Mouse (Mus musculus): ENCODE data around the gene Iqsec1. TPM values are rescaled to one million over a fixed set of nuclear protein-coding genes. Genes with fewer than 3 reads are reported as not detected.

Iqsec1 gene
- polyA plus RNA-seq, 1 experiment: 230 TPM

DNA sequence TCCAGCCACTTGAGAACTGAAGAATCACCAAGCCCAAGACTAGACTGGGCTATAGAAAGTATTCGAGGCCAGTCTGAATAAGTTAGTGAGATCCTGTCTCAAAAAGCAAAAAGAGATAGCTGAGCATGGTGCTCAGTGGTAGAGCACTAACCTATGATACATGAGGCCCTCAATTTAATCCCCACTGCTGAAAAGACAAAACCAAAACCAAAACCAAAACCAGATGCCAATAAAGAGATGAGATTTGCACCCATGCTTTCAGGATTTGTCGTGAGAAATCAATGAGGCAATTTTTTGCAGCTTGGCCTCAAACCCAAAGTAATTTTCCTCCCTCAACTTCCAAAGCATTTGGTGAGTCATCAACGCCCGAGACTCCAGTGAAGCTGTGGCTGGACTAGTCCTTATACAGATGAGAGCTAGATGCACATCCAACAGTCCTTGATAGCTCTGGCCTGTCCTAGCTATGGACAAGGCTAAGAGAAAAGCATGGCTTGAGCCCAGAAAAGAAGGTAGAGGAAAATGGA is 239.0 kb downstream of the Iqsec1 start:
- Histone ChIP-seq H3K4me1 (ENCODE audit: control insufficient read depth, insufficient read depth, insufficient read length) (peaks cover 46% of the 10 kb centered on the region; the same call in 1 of the 2 replicates), H3K27me3 (ENCODE audit: control insufficient read depth, insufficient read depth, low read length) (no peaks in the 10 kb centered on the region), H3K4me3 (ENCODE audit: extremely low read depth, insufficient read depth, insufficient read length) (no peak overlapping the region), H3K27ac (ENCODE audit: insufficient read depth, low read length) (no peak overlapping the region), H3K36me3 (ENCODE audit: control insufficient read depth, insufficient read depth, low read length) (peaks cover 4% of the 10 kb centered on the region; the same call in 1 of the 2 replicates)
- TF ChIP-seq POLR2A (IDR thresholded peaks at IDR 0.05; ENCODE audit: low read depth, low read length) (no peak), CTCF (IDR thresholded peaks at IDR 0.05; ENCODE audit: extremely low read depth, insufficient read depth, insufficient read length, insufficient replicate concordance) (no peak)
- DNase-seq (ENCODE audit: low read depth in 1 of 2, low spot score in 2 of 2): no peak
- 72% methylated on average over 4 of the region's 4 CpGs for WGBS

DNA sequence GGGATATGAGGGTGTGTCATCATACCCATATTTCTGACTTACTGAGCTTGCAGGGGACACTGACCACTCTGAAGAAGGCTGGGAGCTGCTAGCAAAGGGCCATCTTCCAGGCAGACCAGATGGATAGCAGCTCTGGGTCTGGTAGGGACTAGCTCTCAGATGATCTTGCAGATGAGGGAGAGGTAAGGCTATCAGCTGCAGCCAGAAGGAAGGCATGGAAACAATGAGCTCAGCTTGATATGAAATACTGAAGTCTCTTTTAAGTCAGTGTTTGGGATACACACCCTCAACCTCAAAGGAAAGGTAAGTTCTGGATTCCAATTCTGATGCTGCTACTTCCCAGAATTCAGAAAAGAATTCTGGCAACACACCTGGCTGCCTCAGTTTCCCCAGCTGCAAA is 239.5 kb downstream of the Iqsec1 start:
- DNase-seq (ENCODE audit: low read depth in 1 of 2, low spot score in 2 of 2): no peak
- Histone ChIP-seq H3K4me3 (ENCODE audit: extremely low read depth, insufficient read depth, insufficient read length) (no peak overlapping the region), H3K36me3 (ENCODE audit: control insufficient read depth, insufficient read depth, low read length) (peaks cover 4% of the 10 kb centered on the region; the same call in 1 of the 2 replicates), H3K27ac (ENCODE audit: insufficient read depth, low read length) (no peak overlapping the region), H3K4me1 (ENCODE audit: control insufficient read depth, insufficient read depth, insufficient read length) (peaks cover 44% of the 10 kb centered on the region; the same call in 1 of the 2 replicates), H3K27me3 (ENCODE audit: control insufficient read depth, insufficient read depth, low read length) (no peaks in the 10 kb centered on the region)
- TF ChIP-seq POLR2A (IDR thresholded peaks at IDR 0.05; ENCODE audit: low read depth, low read length) (no peak), CTCF (IDR thresholded peaks at IDR 0.05; ENCODE audit: extremely low read depth, insufficient read depth, insufficient read length, insufficient replicate concordance) (no peak)

DNA sequence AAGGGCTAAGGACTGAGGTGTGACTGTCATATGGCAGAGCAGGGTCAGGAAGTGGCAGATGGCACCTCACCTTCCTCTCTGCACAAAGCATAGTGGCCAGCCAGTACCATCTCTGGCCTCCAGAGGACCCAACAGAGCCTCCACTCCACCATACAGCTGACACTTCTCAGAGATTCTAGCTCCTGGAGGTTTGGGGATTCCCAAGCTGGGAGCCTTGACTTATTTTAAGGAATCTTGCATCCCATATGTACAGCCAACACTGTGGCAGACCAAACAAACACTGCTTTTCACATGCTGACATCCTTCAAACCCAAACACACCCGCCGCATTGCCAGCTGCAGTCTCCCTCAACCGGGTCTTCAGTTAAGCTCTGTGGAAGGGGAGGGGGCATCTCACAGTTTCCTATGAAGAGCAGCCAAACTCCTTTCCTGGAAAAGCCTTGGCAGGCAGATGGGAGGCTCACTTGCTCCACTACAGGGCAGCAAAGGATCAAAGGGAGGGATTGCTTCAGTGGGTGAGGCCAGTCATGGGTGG is 242.1 kb downstream of the Iqsec1 start:
- Histone ChIP-seq H3K27me3 (ENCODE audit: control insufficient read depth, insufficient read depth, low read length) (no peaks in the 10 kb centered on the region), H3K27ac (ENCODE audit: insufficient read depth, low read length) (peak overlapping the region; percentile 6; the same call in 1 of the 2 replicates), H3K4me1 (ENCODE audit: control insufficient read depth, insufficient read depth, insufficient read length) (peaks cover 54% of the 10 kb centered on the region), H3K36me3 (ENCODE audit: control insufficient read depth, insufficient read depth, low read length) (peaks cover 6% of the 10 kb centered on the region; the same call in 1 of the 2 replicates), H3K4me3 (ENCODE audit: extremely low read depth, insufficient read depth, insufficient read length) (no peak overlapping the region)
- DNase-seq (ENCODE audit: low read depth in 1 of 2, low spot score in 2 of 2): no peak
- 77% methylated on average over 3 of the region's 3 CpGs for WGBS
- TF ChIP-seq POLR2A (IDR thresholded peaks at IDR 0.05; ENCODE audit: low read depth, low read length) (no peak), CTCF (IDR thresholded peaks at IDR 0.05; ENCODE audit: extremely low read depth, insufficient read depth, insufficient read length, insufficient replicate concordance) (peak; percentile 44; the same call in 1 of the 2 replicates)

DNA sequence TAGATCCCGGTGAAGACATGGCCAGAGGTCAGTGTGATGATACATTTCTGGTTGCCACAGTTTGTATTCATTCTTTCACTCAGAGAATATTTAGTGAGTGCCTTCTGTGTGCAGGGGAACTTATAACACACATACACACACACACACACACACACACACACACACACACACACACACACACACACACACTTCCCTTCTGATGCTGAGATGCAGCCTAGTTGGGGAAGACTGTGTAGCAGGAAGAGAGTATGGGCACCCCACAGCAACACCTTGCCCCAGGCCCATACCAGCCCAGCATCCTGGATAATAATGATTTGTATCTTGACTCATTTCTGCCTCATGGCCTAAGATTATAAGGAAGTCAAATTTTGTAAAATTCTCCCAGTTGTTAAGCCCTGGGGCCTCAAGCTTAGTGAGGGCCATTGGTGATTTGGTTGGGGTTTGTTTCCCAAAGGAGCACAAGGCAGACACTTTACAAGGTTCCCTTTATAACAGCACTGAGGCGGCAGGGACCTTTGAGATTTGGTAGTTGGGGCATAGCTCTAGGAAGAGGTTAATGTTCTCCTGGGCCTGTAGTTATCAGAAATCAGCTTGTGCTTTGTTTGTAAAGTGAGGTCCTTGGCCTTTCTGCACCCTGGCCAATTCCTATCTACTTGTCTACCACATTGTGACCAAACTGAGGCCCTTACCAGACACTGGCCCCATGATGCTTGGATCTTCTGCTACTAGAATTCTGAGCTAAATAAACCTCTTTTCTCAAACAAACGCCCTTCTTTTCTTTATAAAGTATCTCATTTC is 242.9 kb downstream of the Iqsec1 start:
- peaks cover 6% of the 10 kb centered on the region; the same call in 1 of the 2 replicates for H3K36me3 ChIP-seq (ENCODE audit: control insufficient read depth, insufficient read depth, low read length)
- H3K4me3 ChIP-seq (ENCODE audit: extremely low read depth, insufficient read depth, insufficient read length): no peak overlapping the region
- WGBS: 84% methylated on average over 3 of the region's 3 CpGs
- no peak for DNase-seq (ENCODE audit: low read depth in 1 of 2, low spot score in 2 of 2)
- TF ChIP-seq CTCF (IDR thresholded peaks at IDR 0.05; ENCODE audit: extremely low read depth, insufficient read depth, insufficient read length, insufficient replicate concordance) (no peak), POLR2A (IDR thresholded peaks at IDR 0.05; ENCODE audit: low read depth, low read length) (no peak)
- 0 out of 2 replicates have a peak overlapping the region, but pooled peaks have one; percentile 4 for H3K27ac ChIP-seq (ENCODE audit: insufficient read depth, low read length)
- H3K4me1 ChIP-seq (ENCODE audit: control insufficient read depth, insufficient read depth, insufficient read length): peaks cover 51% of the 10 kb centered on the region
- H3K27me3 ChIP-seq (ENCODE audit: control insufficient read depth, insufficient read depth, low read length): no peaks in the 10 kb centered on the region

DNA sequence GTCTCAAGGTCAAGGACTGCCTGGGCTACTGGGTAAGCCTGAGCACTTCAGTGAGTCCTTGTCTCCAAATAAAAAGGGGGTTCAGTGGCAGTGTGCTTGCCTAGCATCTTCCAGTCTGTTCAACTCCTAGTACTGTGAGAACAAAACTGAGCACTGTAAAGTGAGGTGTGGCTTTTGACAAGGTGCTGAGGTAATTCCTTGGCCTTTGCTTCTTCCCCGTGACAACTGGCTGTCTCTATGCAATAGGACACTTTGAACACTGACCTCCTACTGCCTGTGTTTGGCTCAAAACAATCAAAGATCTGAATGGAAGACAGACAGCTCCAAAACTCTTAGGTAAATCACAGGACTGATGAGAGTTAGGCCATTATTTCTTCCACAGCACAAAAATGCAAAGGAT is 246.0 kb downstream of the Iqsec1 start:
- 76% methylated on average over 1 of the region's 1 CpGs for WGBS
- DNase-seq (ENCODE audit: low read depth in 1 of 2, low spot score in 2 of 2): no peak

DNA sequence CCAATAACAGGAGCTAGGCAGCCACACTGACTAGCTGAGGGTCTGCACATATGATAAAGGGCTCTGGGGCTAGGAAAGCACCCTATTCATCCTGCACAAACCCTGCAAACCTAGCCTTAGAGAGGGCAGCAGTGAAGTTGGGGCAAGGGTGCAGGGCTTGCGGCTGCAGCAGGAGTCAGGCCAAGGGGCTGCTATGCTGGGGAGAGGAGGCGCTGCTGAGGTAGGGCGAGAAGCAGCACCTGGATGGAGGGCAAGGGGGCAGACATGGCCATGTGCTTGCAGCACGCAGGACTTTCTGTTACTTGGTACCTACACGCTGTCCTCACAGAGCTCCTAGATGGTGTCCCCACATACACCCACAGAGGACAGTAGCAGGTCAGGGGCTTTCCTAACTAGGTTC is 246.8 kb downstream of the Iqsec1 start:
- Histone ChIP-seq H3K27ac (ENCODE audit: insufficient read depth, low read length) (peak overlapping the region; percentile 36), H3K4me1 (ENCODE audit: control insufficient read depth, insufficient read depth, insufficient read length) (peaks cover 48% of the 10 kb centered on the region), H3K4me3 (ENCODE audit: extremely low read depth, insufficient read depth, insufficient read length) (no peak overlapping the region), H3K27me3 (ENCODE audit: control insufficient read depth, insufficient read depth, low read length) (no peaks in the 10 kb centered on the region), H3K36me3 (ENCODE audit: control insufficient read depth, insufficient read depth, low read length) (0 out of 2 replicates have a peak, but pooled peaks cover 2% of the 10 kb centered on the region)
- no peak for DNase-seq (ENCODE audit: low read depth in 1 of 2, low spot score in 2 of 2)
- 91% methylated on average over 5 of the region's 5 CpGs for WGBS
- TF ChIP-seq POLR2A (IDR thresholded peaks at IDR 0.05; ENCODE audit: low read depth, low read length): no peak
- no peak for TF ChIP-seq CTCF (IDR thresholded peaks at IDR 0.05; ENCODE audit: extremely low read depth, insufficient read depth, insufficient read length, insufficient replicate concordance)

More for the DNA sequence above, 246.0 kb downstream of the Iqsec1 start:
- TF ChIP-seq CTCF (IDR thresholded peaks at IDR 0.05; ENCODE audit: extremely low read depth, insufficient read depth, insufficient read length, insufficient replicate concordance): no peak
- no peak for TF ChIP-seq POLR2A (IDR thresholded peaks at IDR 0.05; ENCODE audit: low read depth, low read length)
- H3K4me1 ChIP-seq (ENCODE audit: control insufficient read depth, insufficient read depth, insufficient read length): peaks cover 43% of the 10 kb centered on the region
- no peak overlapping the region for H3K4me3 ChIP-seq (ENCODE audit: extremely low read depth, insufficient read depth, insufficient read length)
- peak overlapping the region; percentile 10; the same call in 1 of the 2 replicates for H3K27ac ChIP-seq (ENCODE audit: insufficient read depth, low read length)
- H3K36me3 ChIP-seq (ENCODE audit: control insufficient read depth, insufficient read depth, low read length): 0 out of 2 replicates have a peak, but pooled peaks cover 4% of the 10 kb centered on the region
- H3K27me3 ChIP-seq (ENCODE audit: control insufficient read depth, insufficient read depth, low read length): no peaks in the 10 kb centered on the region

All from spleen, adult 2 months (tissue).